Mouse (Mus musculus): ENCODE data around the gene Vmn1r128. TPM values are rescaled to one million over a fixed set of nuclear protein-coding genes. Genes with fewer than 3 reads are reported as not detected.

Gene Vmn1r128
- not detected in 2 replicates for polyA plus RNA-seq (2012; rRNA removed)

GRCm38 (mm10) chr7:21349073-21349472 is at the start of gene Vmn1r128:
Gene Vmn1r128 (plus strand): TSS chr7:21349373.

GRCm38 (mm10) chr7:21301367-21301766 is 47.8 kb upstream of the Vmn1r128 start, which contains the start of gene Vmn1r126:
Gene Vmn1r126 (minus strand): TSS chr7:21301467.

GRCm38 (mm10) chr7:21319761-21320160 is 29.4 kb upstream of the Vmn1r128 start, which contains the start of gene Vmn1r127:
Gene Vmn1r127 (minus strand): TSS chr7:21319861.

GRCm38 (mm10) chr7:21361191-21361590 is 12.0 kb downstream of the Vmn1r128 start, which contains the start of gene Vmn1r129:
Gene Vmn1r129 (minus strand): TSS chr7:21361291.

Other genes starting within 250 kb of the Vmn1r128 start
- gene Vmn1r122, start 215.2 kb upstream of the Vmn1r128 start, polyA plus RNA-seq (2012; rRNA removed), result not detected in 2 replicates
- gene Vmn1r123, start 187.2 kb upstream of the Vmn1r128 start, polyA plus RNA-seq (2012; rRNA removed), result not detected in 2 replicates
- not detected in 2 replicates for gene Gm5157, start 158.9 kb upstream of the Vmn1r128 start, polyA plus RNA-seq (2012; rRNA removed)
- gene Vmn1r124, start 88.8 kb upstream of the Vmn1r128 start, polyA plus RNA-seq (2012; rRNA removed), result not detected in 2 replicates
- gene Vmn1r125, start 77.2 kb upstream of the Vmn1r128 start, polyA plus RNA-seq (2012; rRNA removed), result not detected in 2 replicates
- not detected in 2 replicates for gene Vmn1r126, start 47.9 kb upstream of the Vmn1r128 start, polyA plus RNA-seq (2012; rRNA removed)
- gene Vmn1r127, start 29.5 kb upstream of the Vmn1r128 start, polyA plus RNA-seq (2012; rRNA removed), result not detected in 2 replicates
- gene Vmn1r129, start 11.9 kb downstream of the Vmn1r128 start, polyA plus RNA-seq (2012; rRNA removed), result not detected in 2 replicates
- not detected in 2 replicates for gene Gm6882, start 83.4 kb downstream of the Vmn1r128 start, polyA plus RNA-seq (2012; rRNA removed)
- gene Vmn1r130, start 162.4 kb downstream of the Vmn1r128 start, polyA plus RNA-seq (2012; rRNA removed), result not detected in 2 replicates
- gene Vmn1r131, start 196.7 kb downstream of the Vmn1r128 start, polyA plus RNA-seq (2012; rRNA removed), result not detected in 2 replicates

Measured in liver, embryonic 14 days (tissue).